Mouse (Mus musculus): ENCODE measurements around the gene Tfdp1.

Gene Tfdp1

DNA sequence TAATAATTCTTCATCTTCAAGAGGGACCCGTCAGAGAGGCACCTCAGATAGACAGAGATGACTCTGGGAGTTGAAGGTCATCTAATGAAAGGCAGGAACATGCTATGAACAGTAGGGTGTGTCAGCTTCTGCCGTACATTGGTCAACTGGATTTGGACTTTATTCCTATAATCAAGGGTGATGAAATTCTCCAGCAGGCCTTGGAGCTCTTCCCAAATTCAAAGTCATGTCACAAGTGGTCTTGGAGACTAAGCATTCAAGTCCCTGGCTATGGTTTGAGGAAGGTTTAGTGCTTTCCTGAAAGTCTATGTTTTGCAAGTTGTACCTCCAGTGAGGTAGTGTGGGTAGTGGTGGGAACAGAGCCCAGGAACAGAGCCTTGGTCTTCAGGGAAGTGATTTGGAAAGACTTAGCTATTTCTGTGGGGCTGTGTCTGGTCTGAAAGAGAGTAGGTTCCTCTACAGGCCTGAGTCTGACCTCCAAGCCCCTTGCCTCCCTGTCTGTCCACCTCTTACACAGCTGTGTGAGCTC, 80.6 kb downstream of the Tfdp1 start:
- DNase-seq (ENCODE audit: low spot score in 2 of 2) = no peak

- no peak for DNase-seq (ENCODE audit: low spot score in 2 of 2)
Measured at GRCm38 (mm10) chr8:13420970-13421369, 82.4 kb downstream of the Tfdp1 start.

- DNase-seq (ENCODE audit: low spot score in 2 of 2) = no peak
Measured at GRCm38 (mm10) chr8:13427351-13427750, 88.8 kb downstream of the Tfdp1 start.
